Mouse (Mus musculus): ENCODE results near the gene Ptpre.
"Not testable (repeated sequence)": the region's sequence is repeated elsewhere in the genome, so short reads cannot be mapped to it uniquely, and the experiment has no call there.

DNA sequence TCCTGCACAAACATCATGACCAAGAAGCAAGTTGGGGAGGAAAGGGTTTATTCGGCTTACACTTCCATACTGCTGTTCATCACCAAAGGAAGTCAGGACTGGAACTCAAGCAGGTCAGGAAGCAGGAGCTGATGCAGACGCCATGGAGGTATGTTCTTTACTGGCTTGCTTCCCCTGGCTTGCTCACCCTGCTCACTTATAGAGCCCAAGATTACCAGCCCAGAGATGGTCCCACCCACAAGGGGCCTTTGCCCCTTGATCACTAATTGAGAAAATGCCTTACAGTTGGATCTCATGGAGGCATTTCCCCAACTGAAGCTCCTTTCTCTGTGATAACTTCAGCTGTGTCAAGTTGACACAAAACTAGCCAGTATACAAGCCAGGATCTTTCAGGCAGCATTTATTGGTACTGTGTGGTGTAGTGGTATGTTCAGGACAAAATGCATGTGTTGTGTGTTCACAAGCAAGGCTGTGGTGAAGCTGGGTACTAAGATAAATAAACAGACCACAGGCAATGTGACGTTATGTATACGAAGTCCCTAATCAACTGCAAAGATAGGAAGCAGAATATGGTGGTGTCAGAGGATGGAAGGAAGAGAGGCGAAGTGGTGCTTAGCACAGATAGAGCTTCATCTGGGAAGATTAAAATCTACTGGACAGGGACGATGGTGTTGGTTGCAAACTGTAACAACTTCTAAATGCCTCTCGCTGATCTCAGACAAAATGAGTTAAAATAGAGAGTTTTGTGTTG, 38.2 kb downstream of the Ptpre start:
- TF ChIP-seq CTCF (IDR thresholded peaks at IDR 0.05; ENCODE audit: borderline replicate concordance, control insufficient read depth, extremely low read depth, insufficient read depth, low read length, poor library complexity); POLR2A (IDR thresholded peaks at IDR 0.05; ENCODE audit: control insufficient read depth, extremely low read depth, insufficient read depth, low read length, poor library complexity): not testable (repeated sequence)
